Mouse (Mus musculus) lung, postnatal 0 days (tissue): ENCODE results near the gene Galk1.

Source experiments
- CTCF ChIP-seq: IDR thresholded peaks from 2 replicates; pipeline ENCODE4 v1.5.1; 2016; ENCODE audit warnings: antibody characterized with exemption, mild to moderate bottlenecking
- EP300 ChIP-seq: IDR thresholded peaks from 2 replicates; pipeline ENCODE4 v1.6.1; 2016; ENCODE audit warnings: antibody characterized with exemption, mild to moderate bottlenecking, control low read depth

GRCm38 (mm10) chr11:116055873-116056272 lies 43.4 kb upstream of the Galk1 start:
- TF ChIP-seq CTCF (no peak), EP300 (no peak)
